Mouse (Mus musculus) MEL (cell line): ENCODE data around the gene Shisal2b.
A peak's percentile ranks its signal among the peaks of the same experiment; 100 is the strongest.

Source experiments
- CTCF ChIP-seq, 3 experiments: IDR thresholded peaks in 2 of 3; conservative IDR thresholded peaks in 1 of 3; 2 replicates each; pipeline ENCODE4 v1.5.1; 2011 to 2012; ENCODE audit warnings: low read length in 3 of 3, low read depth in 2 of 3, mild to moderate bottlenecking in 2 of 3, improper control_type of control experiment in 1 of 3, inconsistent platforms in 1 of 3, mixed read lengths in 1 of 3, moderate library complexity in 1 of 3; ENCODE audit not compliant: control insufficient read depth in 1 of 3, insufficient read depth in 1 of 3, poor library complexity in 1 of 3, severe bottlenecking in 1 of 3
- EP300 ChIP-seq, 2 experiments: IDR thresholded peaks; 2 replicates each; pipeline ENCODE4 v1.6.1; 2011; ENCODE audit warnings: improper control_type of control experiment in 2 of 2, low read length in 2 of 2, low read depth in 1 of 2, mild to moderate bottlenecking in 1 of 2
- MAFK ChIP-seq: IDR thresholded peaks from 2 replicates; pipeline ENCODE4 v1.6.1; 2011; ENCODE audit warnings: low read depth, mild to moderate bottlenecking, low read length, improper control_type of control experiment, borderline replicate concordance
- MAX ChIP-seq: IDR thresholded peaks from 2 replicates; pipeline ENCODE4 v1.6.1; 2011; ENCODE audit warnings: low read length, improper control_type of control experiment
- POLR2A ChIP-seq, 2 experiments: IDR thresholded peaks; 2 replicates each; pipeline ENCODE4 v1.6.1; 2011 to 2012; ENCODE audit warnings: low read length in 2 of 2, mild to moderate bottlenecking in 2 of 2, control low read depth in 1 of 2, improper control_type of control experiment in 1 of 2, low read depth in 1 of 2, moderate library complexity in 1 of 2; ENCODE audit not compliant: control insufficient read depth in 1 of 2, insufficient read depth in 1 of 2, poor library complexity in 1 of 2
- POLR2AphosphoS2 ChIP-seq: IDR thresholded peaks from 2 replicates; pipeline ENCODE4 v1.6.1; 2011; ENCODE audit warnings: low read length, improper control_type of control experiment
- SIN3A ChIP-seq: IDR thresholded peaks from 2 replicates; pipeline ENCODE4 v1.6.1; 2012; ENCODE audit warnings: low read length, improper control_type of control experiment, inconsistent platforms
- SMC3 ChIP-seq: IDR thresholded peaks from 2 replicates; pipeline ENCODE4 v1.6.1; 2011; ENCODE audit warnings: low read depth, low read length, improper control_type of control experiment

- TF ChIP-seq MAX (no peak), CTCF (IDR thresholded peaks at IDR 0.05 in 2 of 3, conservative IDR thresholded peaks at IDR 0.05 in 1 of 3; ENCODE audit: control insufficient read depth in 1 of 3, insufficient read depth in 1 of 3, low read depth in 2 of 3, low read length in 3 of 3, poor library complexity in 1 of 3, severe bottlenecking in 1 of 3) (no peak), MAFK (no peak), POLR2AphosphoS2 (0 out of 2 replicates have a peak, but pooled peaks have one; percentile 28), SIN3A (no peak), SMC3 (no peak), POLR2A (IDR thresholded peaks at IDR 0.05; ENCODE audit: control insufficient read depth in 1 of 2, insufficient read depth in 1 of 2, low read depth in 1 of 2, low read length in 2 of 2, poor library complexity in 1 of 2) (no peak), EP300 (IDR thresholded peaks at IDR 0.05; ENCODE audit: low read depth in 1 of 2, low read length in 2 of 2) (no peak)
Measured at GRCm38 (mm10) chr13:104841937-104842336, 21.8 kb downstream of the Shisal2b start.
